Mouse (Mus musculus) heart, postnatal 4 days (tissue): ENCODE data around the gene Lsamp. TPM values are rescaled to one million over a fixed set of nuclear protein-coding genes. Genes with fewer than 3 reads are reported as not detected.

ENCODE experiments used
- DNase-seq: peaks from one replicate; pipeline ENCODE4 v3.0.0; 2021
- total RNA-seq, 2 experiments: library from RNA; stranded (reverse); gene quantifications; 2 replicates each; pipeline ENCODE4 v1.2.3; 2021

Gene Lsamp
- 1 to 10 TPM in 1 of 2 experiments, under 1 TPM in 1; 0.81 to 1.3 TPM for total RNA-seq

DNA sequence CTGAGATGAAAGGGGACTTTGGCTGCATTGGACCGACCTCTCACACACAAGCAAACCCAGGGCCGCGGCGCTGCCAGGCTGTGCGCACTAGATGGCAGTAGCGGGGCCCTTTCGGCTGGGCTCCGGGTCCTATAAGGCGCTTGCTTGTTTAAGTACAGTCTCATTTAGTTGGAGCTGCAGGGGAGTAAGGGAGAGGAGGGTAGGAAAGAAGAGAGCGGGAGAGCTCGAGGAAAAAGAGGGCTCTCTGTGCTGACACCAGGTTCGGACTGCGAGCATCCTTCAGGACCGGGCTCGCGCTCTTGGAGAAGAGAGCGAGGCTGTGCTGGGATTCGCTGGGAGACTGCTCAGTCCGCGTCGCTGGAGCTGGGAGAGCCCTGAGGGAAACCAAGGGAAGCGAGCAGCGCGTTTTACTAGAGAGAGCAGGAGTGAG, at the start of gene Lsamp:
TSS of gene Lsamp (plus strand) at position 157 of the 430 bp plus-strand sequence.
- peak; percentile 63 for DNase-seq

DNA sequence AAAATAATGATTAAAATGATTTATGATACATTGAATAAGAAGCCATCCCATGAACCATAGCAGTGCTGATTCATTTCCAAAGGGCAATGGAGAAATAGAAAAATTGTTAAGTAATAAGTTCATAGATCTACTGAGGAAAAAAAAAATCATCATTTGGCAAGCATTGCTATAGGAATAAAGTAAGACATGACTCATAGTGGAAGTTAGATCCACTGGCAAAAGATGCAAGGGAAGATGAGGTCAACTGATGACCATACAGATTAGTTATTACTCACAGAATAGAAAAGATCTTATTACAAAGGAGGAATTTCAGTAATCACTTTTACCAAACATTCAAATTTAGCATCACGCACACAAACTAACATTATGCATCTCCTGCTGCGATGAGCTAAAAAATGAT, 26.5 kb upstream of the Lsamp start:
- no peak for DNase-seq

DNA sequence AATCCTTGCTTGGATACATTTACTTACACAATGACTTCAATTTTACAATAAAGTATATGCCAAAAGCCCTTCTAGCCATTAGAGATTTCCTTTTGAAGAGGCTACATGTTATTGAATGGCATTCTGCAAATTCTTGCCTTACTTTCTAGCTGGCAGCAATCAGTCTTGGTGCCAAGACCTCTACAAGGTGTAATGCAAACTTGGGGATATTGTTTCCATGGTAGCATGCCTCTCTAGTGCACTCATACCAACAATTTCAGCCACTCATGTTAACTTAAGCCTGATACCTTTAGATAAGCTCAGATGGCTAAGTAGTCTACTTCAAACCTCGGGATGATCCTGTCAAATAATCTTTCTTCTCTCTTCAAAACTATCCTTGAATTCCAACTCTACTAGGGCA, 11.4 kb upstream of the Lsamp start:
- DNase-seq = no peak

- DNase-seq = peak; percentile 7
These were observed 602 bp downstream of the Lsamp start for GRCm38 (mm10) chr16:39984635-39985291.

GRCm38 (mm10) chr16:39988466-39988865, 4.3 kb downstream of the Lsamp start:
- DNase-seq = no peak

- no peak for DNase-seq
These were observed 10.7 kb downstream of the Lsamp start for GRCm38 (mm10) chr16:39994821-39995220.

- no peak for DNase-seq
These were observed 24.6 kb downstream of the Lsamp start for GRCm38 (mm10) chr16:40008800-40009199.

DNA sequence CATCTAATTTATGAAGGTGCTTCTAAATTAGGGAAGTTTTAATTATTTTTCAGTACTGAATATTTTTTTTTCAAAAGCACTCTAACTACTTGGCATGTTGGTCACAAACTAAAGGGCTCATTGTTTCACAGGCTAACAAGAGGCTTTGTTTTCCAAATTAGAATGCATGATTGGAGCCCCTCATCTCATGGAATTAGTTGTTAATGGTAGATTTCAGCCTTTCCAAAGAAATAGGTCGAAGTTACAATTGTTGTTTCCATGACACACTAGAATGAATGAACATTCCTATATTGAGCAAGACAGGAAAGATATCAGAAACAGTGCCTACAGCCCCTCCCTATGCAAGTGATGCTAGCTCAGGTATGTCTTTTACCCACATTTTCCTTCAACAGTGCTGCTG, 26.9 kb downstream of the Lsamp start:
- DNase-seq = no peak

- no peak for DNase-seq
These were observed 38.5 kb downstream of the Lsamp start for GRCm38 (mm10) chr16:40022611-40023010.

- no peak for DNase-seq
These were observed 52.6 kb downstream of the Lsamp start for GRCm38 (mm10) chr16:40036719-40037118.

- DNase-seq = no peak
These were observed 75.4 kb downstream of the Lsamp start for GRCm38 (mm10) chr16:40059546-40059945.

DNA sequence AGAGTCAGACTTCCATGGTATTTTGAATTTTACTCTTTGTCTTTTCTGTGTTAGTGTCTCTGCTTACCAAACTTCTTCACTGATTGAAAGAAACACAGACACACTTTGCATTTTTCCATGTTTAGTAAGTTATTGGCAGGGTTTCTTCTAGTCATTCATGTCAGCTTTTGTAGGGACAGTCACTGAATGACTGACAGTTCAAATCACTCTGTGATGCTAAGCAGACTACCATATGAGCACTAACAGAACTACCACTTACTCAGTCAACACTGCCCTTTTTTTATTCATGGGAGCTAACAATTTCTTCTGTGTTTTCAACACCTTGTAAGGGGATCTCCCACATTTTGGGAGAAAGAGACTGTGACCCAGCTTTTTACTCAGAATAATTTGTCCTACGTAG, 75.8 kb downstream of the Lsamp start:
- DNase-seq = no peak

GRCm38 (mm10) chr16:40060491-40060890, 76.3 kb downstream of the Lsamp start:
- DNase-seq = no peak

DNA sequence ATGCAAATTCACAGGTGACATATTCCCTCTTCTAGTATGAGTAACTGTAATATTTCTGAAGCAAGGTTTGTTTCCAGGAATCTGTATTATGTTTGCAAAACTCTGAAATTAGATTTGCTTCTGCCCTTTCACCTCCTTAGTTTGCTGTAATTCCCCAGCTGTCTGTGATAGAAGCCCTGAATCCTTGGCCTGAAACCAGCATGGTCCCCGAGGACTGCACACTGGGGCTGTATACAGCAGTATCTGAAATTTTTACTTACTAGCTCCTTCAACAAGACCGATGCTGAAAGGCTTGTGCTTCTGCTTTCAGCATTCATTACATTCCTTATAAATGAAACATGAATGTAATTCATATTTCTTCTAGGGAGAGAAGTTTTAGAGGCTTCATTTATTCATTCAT, 91.4 kb downstream of the Lsamp start:
- peak; percentile 64 for DNase-seq

- no peak for DNase-seq
These were observed 96.1 kb downstream of the Lsamp start for GRCm38 (mm10) chr16:40080224-40080623.

GRCm38 (mm10) chr16:40104329-40104728, 120.2 kb downstream of the Lsamp start:
- DNase-seq = no peak

DNA sequence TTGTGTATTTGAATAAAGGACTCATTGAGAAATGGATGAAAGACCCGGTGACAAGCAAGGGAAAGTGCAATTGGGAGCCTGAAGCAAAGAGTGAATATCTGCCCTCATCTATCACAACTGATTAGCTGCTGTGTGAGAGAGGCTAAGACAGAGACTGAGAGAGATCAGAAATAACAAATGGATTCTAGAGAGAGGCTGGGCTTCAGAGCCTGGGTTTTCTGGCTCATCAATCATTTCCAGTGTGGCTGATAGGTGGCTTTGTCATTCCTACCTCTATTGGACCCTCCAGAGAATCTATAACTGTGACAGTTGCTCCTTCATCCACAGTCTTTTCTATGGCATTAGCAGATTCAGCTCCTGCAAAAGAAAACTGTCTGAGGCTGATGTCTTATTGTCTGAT, 198.8 kb downstream of the Lsamp start:
- DNase-seq = no peak

DNA sequence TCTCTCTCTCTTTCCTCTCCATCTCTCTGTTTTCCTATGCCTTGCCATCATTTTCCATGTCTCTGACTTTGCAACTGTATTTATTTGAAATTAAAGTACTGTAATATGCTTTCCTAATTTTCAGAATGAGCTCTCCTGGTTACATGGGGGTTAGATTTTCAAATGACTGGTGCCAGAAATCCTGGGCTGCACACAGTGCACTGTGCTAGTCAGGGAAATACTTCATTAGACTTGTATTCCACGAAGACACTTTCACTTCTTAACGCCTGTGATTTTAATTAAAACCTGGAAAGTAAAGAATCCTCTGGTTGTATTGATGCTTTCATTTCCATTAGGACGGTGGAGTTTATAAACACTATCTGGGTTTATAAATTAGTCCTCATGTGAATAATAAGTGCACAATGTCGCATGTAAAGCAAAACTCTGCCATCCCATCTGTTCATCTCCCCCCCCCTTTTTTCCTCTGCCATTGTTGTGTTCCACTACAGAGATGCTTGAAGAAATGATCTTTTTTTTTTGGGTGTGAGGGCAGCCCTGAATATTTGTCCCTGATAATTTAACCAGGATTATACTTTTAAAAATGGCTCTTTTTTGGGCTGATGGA, 203.9 kb downstream of the Lsamp start:
- no peak for DNase-seq

- no peak for DNase-seq
These were observed 210.2 kb downstream of the Lsamp start for GRCm38 (mm10) chr16:40194401-40194800.

GRCm38 (mm10) chr16:40194839-40195238, 210.7 kb downstream of the Lsamp start:
- no peak for DNase-seq

GRCm38 (mm10) chr16:40228627-40229026, 244.5 kb downstream of the Lsamp start:
- no peak for DNase-seq

DNA sequence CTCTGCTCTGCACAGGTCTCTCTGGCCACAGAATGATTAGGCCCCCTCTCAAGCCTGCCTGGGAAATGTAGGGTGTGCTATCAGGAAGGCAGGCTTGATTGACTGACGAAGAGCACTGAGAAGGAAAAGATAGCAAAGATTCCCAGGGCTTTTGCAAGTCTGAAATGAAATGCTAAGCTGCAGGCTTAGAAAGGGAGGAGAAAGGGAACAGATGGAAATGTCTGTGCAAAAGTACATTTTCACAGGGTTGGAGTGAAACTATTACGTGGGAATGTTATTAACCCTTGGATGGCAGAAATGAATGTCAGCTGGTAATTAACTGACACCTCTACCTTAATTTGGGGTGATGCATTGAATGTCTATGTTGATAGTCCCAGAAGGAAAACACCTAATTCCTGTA, 248.9 kb downstream of the Lsamp start:
- DNase-seq = no peak

- no peak for DNase-seq
These were observed 250.2 kb downstream of the Lsamp start for GRCm38 (mm10) chr16:40234151-40234895.

- DNase-seq = no peak
These were observed 287.7 kb downstream of the Lsamp start for GRCm38 (mm10) chr16:40271859-40272258.
